Mouse (Mus musculus): Measurements from ENCODE around the gene Izumo4. TPM values are rescaled to one million over a fixed set of nuclear protein-coding genes. Genes with fewer than 3 reads are reported as not detected.
A peak's percentile ranks its signal among the peaks of the same experiment; 100 is the strongest.

Gene Izumo4
- total RNA-seq (2021), result 1 to 10 TPM in 1 of 2 experiments, under 1 TPM in 1; 0.91 to 1.9 TPM
- long read RNA-seq, experiment 1, partial matches to known transcripts, result 0 of 1 reads
- long read RNA-seq, experiment 1, other reads (novel, unspliced or antisense), result 1 of 1 reads
- long read RNA-seq, experiment 2, partial matches to known transcripts, result 0 of 1 reads
- long read RNA-seq, experiment 2, other reads (novel, unspliced or antisense), result 1 of 1 reads

- DNase-seq (ENCODE audit: low spot score), result peak; percentile 99
Observed at GRCm38 (mm10) chr10:80701721-80702535, at the start of gene Izumo4, which contains the start of gene Mob3a. Izumo4 (plus strand) TSS chr10:80702184. Mob3a (minus strand) TSS chr10:80701977.

- no peak for DNase-seq (ENCODE audit: low spot score)
Observed at GRCm38 (mm10) chr10:80653156-80653720, 48.7 kb upstream of the Izumo4 start.

GRCm38 (mm10) chr10:80654866-80655265 is 47.1 kb upstream of the Izumo4 start:
- no peak for DNase-seq (ENCODE audit: low spot score)

- DNase-seq (ENCODE audit: low spot score), result no peak
Observed at GRCm38 (mm10) chr10:80655406-80656129, 46.4 kb upstream of the Izumo4 start.

- DNase-seq (ENCODE audit: low spot score), result peak; percentile 98
Observed at GRCm38 (mm10) chr10:80656130-80656862, 45.7 kb upstream of the Izumo4 start.

GRCm38 (mm10) chr10:80656863-80657623 is 44.9 kb upstream of the Izumo4 start, which contains the start of gene Btbd2:
Btbd2 (minus strand) TSS chr10:80657071.
- DNase-seq (ENCODE audit: low spot score), result no peak

- no peak for DNase-seq (ENCODE audit: low spot score)
Observed at GRCm38 (mm10) chr10:80658194-80658840, 43.7 kb upstream of the Izumo4 start.

- peak; percentile 47 for DNase-seq (ENCODE audit: low spot score)
Observed at GRCm38 (mm10) chr10:80658841-80659202, 43.2 kb upstream of the Izumo4 start.

- DNase-seq (ENCODE audit: low spot score), result peak; percentile 82
Observed at GRCm38 (mm10) chr10:80659213-80659612, 42.8 kb upstream of the Izumo4 start.

- peak; percentile 44 for DNase-seq (ENCODE audit: low spot score)
Observed at GRCm38 (mm10) chr10:80661149-80661548, 40.8 kb upstream of the Izumo4 start.

- DNase-seq (ENCODE audit: low spot score), result peak; percentile 36
Observed at GRCm38 (mm10) chr10:80663485-80664196, 38.3 kb upstream of the Izumo4 start.

GRCm38 (mm10) chr10:80664197-80665015 is 37.6 kb upstream of the Izumo4 start:
- DNase-seq (ENCODE audit: low spot score), result peak; percentile 96

- DNase-seq (ENCODE audit: low spot score), result peak; percentile 93
Observed at GRCm38 (mm10) chr10:80665016-80665380, 37.0 kb upstream of the Izumo4 start.

GRCm38 (mm10) chr10:80665459-80665858 is 36.5 kb upstream of the Izumo4 start:
- DNase-seq (ENCODE audit: low spot score), result peak; percentile 55

GRCm38 (mm10) chr10:80665981-80666733 is 35.8 kb upstream of the Izumo4 start:
- DNase-seq (ENCODE audit: low spot score), result peak; percentile 28

- DNase-seq (ENCODE audit: low spot score), result peak; percentile 75
Observed at GRCm38 (mm10) chr10:80666837-80667412, 35.1 kb upstream of the Izumo4 start.

GRCm38 (mm10) chr10:80668614-80669013 is 33.4 kb upstream of the Izumo4 start:
- DNase-seq (ENCODE audit: low spot score), result peak; percentile 90
